Mouse (Mus musculus): ENCODE measurements around the gene Angptl4.
A peak's percentile ranks its signal among the peaks of the same experiment; 100 is the strongest.

Gene Angptl4

DNA sequence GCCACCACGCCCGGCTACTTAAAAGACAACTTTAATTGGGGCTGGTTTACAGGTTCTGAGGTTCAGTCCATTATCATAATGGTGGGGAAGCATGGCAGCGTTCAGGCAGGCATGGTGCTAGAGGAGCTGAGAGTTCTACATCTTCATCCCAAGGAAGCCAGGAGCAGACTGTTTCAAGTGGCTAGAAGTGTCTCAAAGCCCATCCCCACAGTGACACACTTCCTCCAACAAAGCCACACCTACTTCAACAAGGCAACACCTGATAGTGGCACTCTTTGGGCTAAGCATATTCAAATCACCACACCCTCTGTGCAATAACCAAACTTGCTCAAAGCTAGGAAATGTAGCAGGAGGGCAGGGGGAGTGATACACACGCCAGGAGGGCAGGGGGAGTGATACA lies 22.6 kb upstream of the Angptl4 start:
- no peak for DNase-seq

DNA sequence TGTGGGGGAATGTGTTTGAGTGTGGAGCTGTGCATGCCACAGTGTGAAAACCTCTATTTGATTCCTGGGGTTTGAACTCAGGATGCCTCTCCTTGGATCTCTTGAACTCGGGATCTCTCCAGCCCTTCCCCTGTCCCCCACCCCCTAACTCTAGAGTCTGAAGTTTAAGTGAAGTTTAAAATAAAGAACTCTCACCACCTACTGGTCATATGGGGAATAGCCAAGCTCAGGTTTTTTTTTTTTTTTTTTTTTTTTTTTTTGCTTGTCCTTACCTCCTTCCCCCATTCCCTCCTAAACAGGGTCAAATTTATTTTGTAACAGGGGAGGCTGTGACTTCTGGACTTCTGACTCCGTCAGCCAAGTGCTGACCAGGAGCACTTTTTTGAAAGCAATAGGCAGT lies 20.6 kb upstream of the Angptl4 start:
- no peak for DNase-seq

DNA sequence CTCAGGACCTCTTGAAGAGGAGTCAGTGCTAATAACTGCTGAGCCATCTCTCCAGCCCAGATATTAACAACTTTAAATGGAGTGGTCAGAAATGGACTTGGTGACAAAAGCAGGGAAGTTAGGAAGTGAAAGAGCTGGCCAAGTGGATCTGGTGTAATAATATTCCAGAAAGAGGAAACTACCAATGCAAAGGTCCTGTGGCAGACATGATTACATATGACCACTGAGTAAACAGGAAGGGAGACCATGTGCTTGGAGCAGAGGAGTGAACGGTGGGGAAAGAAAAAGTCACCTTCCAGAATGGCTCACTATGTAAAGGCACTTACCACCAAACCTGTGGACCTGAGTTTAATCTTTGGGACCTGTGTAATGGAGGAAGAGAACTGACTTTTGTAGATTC lies 17.6 kb upstream of the Angptl4 start:
- no peak for DNase-seq

DNA sequence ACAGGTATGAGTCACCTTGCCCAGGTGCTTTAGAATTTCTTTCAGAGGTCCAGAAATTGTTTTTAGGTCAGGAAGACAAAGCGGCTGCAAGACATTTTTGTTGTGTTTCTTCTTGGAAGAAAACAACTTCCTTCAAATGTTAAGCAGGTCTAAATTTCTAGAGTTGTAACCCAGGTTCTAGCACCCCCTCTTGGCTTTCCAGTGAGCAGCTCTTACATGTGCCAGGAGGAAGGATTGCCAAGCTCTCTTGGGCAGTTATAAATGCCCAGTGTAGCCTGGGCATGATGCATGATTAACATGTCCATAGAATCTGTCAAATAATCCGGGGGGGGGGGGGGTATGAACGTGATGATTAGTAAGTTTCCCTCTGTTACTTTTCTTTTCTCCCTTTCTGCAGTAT lies 16.7 kb upstream of the Angptl4 start:
- no peak for DNase-seq

DNA sequence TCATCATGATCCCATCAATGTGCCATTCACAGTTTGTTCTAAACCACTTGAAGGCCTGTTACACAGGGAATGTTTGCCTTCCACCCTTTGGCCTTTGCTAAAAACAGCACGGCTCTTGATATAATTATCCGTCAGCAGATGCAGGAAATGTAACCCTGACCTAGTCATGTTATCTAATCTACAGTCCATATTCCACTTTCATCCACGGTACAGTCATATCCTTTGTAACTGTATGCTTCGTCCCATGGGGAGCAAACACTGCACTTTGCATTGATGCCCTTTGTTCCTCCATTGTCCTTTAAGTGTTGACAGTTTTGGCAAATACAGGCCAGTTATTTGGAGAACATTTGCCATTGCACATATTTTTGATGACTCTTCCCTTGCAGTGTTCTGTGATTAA lies 7.1 kb upstream of the Angptl4 start:
- DNase-seq, result no peak

DNA sequence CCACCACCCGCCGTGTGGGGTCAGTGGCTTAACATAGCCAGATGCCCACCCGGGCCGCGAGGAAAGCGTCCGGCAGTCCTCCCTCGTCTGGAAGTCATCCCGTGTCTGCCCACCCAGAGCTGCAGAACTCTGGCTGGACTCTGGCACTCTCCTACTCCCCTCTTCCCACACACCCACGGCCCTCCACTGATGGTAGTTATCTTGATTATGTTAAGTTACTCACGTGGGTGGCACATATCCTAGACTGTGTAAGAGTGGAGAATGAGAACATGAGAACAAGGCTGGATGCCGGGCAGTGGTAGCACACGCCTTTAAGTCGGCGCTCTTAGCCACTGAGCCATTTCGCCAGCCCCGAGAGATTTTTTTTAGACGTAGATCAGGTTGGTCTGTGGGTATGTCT lies 4.7 kb upstream of the Angptl4 start:
- no peak for DNase-seq

DNA sequence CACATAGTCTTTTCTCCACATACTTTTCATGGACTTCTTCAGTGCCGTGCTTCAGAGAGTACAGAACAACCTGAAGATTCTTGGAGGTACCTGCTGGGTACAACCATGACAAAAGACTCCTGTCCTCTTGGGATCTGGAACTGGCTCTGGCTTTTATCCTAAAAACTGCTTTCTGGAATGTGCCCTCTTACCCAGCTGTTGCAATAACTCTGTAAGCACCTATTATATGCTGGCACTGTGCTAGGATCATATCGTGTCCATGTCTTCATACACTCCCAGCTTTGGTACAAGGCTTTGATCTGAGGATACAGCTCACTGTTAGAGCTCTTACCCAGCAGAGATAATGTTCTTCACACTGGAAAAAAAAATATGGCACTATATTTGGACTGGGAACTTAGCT lies 3.3 kb upstream of the Angptl4 start:
- DNase-seq, result no peak

DNA sequence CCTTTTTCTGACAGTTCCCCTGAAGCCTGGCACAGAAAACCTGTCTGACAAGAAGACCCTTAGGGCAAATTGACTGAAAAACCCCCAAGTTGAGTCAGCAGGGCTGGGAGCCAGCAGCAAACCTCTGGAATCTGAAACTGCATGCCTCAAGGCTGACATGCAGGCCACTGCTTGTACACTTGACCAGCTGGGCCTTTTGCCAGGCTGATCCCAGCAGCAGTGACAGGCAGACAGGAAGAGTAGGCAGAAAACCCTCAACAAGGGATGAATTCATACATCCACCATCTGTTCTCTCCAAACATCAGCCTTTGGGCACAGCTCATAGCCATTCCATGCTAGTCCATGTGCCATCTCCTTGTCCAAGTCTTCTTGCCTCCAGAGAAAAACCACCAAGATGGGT lies 1.8 kb upstream of the Angptl4 start:
- DNase-seq, result no peak

DNA sequence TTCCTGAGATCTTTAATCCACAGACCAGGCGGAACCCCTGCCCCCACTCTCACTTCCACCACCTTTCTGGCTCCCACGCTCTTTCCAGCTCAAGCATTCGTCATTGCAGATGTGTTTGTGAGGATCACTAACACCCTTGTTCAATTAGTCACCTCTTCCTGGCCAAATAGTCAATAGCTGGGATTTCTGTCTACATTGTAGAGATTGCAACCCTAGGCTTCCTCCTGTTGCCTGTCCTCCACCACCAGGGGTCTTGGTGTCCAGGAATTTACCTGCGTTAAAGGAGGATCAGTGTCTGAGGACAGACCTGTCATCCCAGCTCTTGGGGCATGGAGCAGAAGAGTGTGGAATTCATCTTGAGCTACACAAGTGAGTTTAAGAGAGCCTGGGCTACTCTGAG lies 437 bp upstream of the Angptl4 start:
- DNase-seq, result no peak

DNA sequence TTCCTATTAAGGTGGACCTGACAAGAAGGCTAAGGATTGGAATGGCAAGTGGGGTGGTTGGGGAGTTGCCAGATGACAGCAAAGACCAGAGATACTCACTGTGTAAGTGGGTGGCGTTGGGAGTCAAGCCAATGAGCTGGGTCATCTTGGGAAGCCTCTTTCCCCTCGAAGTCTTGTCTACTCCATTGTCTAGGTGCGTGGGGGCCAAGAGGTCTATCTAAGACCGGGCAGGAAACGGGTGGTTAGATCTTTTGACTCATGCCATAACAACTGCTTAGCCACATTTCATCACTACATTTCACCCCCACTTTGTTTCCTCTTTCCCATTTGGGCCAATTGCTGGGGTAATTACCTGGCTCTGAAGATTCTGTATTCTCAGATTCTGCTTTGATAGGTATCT lies 1.2 kb downstream of the Angptl4 start:
- DNase-seq, result no peak

DNA sequence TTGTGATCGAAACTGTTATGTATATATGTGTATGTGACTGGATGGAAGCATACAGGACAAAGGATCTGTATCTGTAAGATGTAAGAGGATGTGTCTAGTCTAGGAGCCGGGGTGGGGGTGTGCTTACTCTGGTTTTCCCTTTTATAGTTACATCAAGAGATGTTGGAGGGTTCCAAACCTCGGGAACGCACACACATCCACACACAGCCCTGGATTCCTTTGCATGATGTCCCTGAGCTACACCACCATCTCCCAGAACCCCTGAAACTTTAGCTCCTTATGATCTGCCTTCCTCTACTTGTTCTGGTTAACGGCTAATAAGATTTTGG lies 1.7 kb downstream of the Angptl4 start:
- no peak for DNase-seq

DNA sequence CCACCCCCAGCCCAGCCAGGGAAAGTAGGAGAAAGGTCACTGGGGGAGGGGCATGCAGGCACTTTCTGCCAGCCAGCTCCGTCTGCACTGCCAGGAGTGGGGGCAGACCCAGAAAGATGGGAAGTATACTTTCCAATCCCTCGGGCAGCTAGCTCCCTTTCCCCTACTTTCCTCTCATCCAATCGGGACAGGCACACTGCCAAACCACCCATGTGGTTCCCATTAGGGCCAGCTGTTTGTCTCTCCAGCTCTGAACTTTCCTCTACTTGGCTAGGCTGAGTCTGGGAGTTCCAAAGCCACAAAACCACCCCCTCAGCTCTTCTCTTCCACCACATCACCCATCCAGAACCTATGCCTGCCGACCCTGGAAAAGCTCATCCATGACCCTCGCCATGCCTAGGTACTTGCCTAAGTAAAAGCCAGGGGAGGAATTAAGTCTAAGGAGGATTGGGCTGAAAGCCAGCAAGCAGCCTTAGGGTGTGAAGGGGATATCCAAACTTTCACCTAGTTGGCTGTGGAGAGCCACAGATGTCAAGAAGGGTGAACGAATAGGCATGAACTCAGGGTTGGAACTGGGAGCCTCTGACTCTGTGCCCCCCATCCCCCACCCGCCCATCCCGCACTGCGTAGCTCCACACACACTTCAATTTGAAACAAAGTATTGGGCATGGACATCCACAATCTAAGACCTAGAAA lies 2.2 kb downstream of the Angptl4 start:
- DNase-seq, result peak; percentile 58

DNA sequence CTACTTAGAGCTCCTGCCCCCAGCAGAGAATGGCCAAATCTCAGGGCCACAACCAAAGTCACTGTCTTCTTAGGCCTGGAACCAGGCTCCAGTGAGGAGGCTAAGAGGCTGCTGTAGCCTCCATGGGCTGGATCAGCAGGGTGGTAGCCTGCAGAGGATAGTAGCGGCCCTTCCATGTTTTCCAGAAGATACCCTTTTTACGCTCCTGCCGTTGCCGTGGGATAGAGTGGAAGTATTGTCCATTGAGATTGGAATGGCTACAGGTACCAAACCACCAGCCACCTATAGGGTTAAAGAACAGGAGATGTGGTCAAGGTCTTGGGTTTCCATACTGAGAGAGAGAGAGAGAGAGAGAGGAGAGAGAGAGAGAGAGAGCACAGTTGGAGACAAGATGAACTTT lies 6.3 kb downstream of the Angptl4 start:
- DNase-seq, result no peak

DNA sequence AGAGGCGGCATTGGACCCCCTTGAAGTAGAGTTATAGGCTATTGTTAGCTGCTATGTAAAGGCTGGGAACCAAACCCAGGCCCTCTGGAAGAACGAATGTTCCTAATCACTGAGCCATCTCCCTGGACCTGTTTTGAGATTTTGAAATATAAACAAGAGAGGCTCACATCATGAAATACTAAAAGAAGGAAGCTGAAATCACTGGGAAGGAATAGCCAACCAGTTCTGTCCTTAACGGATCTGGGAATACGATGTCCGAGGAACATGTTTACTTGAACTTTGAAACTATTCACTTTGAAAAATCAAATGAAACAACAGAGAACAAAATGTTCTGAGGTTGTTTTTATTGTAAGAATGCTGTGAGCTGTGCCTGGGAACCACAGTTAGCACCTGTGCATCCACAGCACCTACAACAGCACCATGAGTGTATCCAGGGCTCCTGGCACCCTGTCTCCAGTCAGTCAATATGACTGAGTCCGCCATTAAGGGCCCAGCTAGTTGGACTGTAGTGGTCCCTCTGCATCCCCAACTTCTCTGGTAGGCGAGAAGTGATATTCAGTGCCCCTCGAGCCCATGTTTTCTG lies 7.0 kb downstream of the Angptl4 start:
- no peak for DNase-seq

DNA sequence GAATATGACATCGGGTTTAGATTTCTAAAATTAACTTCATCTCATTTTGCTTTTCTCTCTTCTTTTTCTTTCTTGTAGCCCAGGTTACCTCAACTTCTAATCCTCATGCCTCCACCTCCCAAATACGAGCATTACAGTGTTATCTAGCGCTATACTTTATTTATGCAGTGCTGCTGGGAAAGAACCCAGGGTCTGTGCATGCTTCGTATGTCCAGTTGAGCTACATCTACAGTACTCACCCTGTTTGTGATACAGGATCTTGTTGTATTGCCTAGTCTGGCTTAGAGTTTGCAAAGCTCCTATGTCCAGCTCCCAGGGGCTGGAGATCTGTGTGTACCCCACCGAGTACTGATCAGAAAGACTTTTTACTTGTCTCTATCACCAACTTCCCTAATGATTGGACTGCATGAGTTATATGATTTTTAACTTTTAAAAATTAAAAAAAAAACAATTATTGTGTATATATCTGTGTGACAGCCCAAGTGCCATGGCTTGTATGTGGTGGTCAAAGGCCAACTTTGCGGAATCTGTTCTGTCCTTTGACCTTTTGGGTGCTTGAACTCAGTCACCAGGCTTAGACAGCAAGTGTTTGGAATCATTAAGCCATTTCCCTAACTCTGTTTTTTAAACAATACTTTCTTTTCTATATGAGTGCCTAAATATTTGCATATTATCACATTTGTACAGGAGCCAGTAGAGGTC lies 7.6 kb downstream of the Angptl4 start:
- no peak for DNase-seq

DNA sequence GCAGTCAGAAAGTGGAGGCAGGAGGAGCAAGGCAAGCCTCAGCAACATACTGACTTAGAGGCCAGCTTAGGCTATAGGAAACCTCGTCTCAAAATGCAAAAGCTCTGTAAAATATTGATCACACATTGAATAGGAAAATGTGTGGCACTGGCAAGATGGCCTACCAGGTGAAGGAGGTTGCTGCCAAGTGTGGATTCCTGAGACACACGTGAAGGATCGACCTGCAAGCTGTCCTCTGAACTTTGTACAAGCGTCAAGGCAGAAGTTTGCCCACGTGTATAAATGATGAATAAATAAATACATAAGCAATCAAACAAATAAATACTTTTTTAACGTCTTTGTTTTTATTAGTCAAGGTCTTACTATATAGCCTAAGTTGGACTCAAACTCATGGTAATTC lies 8.2 kb downstream of the Angptl4 start:
- no peak for DNase-seq

DNA sequence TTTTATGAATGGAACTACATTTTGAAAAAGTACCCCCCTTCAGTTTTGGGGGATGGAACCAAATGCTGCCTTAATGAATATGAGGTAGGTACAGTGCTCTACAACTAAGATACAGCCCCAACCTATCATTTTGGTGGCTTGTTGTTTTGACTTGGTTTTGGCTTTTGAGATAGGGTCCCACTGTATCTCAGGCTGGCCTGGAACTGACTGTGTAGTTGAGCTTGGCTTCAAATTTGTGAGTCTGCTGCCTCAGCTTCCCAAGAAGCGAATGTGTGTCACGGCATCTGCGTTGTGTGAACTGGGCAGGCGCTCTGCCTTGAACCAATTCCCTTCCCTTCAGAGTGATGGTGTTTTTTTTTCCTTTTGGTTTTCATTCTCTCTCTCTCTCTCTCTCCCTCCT lies 10.0 kb downstream of the Angptl4 start:
- DNase-seq, result no peak

DNA sequence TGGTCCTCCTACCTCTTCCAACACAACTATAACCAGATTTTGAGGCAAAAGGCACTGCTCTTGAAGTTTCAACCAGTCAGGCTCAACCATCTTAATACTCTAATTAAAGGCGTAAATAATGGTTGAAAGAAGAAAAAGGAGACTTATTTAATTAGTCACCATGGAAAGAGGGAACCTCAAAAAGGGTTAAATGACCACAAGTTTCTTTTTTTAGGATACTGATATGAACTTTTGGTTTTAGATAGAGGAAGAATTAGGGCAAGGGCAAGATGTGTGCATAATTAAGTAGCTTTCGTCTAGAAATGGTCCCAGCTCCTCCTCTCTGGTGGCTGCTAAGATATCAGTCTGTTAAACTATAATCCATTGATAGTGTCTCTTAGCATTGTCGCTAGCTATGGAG lies 15.2 kb downstream of the Angptl4 start:
- no peak for DNase-seq

DNA sequence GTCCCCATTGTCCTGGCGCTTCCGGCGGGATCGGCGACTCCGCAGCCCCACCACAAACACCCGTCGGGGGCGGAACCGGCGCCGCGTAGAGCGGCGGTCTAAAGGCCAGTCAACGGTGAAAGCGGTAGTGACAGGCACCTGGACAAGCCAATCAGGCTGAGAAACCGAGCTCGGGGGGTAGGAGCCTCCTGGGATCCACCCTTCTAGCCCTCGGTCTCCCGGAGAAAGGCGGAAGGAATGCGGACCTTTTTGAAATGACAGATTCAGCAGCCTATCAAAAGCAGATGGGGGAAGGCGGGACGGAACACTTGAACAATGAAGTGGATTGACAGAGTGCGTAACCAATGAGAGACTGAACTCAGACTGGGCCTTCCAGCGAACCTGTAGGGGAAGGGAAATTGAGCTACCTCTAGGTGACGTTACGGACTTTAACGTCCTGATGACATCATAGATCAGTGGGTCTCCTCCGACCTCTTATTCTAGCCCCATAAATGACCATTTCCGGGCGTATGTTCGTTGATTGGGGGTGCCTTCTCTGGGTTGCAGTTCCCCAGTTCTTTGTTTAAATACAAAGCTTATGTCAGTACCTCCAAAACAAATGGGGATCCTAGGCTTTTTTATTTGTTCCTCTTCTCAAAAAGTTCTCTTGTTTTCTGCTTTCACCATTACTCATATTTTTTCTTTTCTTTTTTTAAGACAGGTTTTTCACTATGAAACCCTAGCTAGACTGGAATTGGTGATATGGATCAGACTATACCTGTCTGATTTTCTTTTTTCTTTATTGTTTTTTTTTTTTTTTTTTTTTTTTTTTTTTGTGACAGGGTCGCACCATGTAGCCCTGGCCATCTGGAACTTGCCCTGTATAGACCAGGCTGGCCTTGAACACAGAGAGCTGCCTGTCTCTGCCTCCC lies 21.1 kb downstream of the Angptl4 start, which contains the start of gene Rab11b:
Gene Rab11b (minus strand): TSS at position 276 of the 911 bp plus-strand sequence.
- DNase-seq, result peak; percentile 100

DNA sequence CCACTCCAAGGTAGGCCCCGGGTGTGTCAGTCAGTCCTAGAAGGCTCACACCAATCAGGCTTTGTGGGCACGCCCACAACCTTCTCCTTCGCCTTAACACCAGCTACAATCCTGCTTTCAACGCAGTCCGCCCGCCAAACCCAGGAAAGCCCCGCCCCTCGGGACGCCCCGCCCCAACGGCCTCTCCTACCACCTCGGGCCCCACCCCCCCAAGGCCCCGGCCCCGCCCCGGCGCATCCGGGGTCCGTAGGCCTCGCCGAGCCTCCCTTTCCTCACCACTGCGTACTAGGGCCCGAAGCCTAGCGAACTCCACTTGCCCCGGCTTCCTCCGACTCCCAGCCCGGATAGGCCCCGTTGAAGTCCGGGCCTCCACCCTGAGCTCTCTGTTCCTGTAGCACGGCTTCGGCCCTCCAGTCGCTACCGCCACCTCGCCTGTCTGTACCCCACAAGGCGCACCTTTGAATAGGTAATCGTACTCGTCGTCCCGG lies 21.8 kb downstream of the Angptl4 start:
- peak; percentile 88 for DNase-seq

DNA sequence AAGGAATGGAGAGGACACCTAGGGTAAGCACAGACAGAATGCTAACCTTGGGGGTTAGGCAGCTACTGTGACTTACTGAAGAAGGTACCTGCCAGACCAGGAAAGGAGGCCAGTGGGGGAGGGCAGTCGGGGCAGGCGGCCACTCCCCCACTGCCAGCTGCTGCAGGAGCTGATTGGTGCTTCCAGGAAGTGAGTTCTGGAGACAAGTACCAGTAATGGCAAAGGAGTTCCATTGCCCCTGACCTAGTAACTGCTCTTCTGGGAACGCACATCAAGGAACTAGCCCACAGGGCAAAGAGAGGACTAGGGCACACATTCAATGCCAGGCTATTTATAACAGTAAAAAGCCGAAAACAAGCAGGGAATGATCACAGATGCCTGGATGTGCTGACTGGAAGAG lies 24.4 kb downstream of the Angptl4 start:
- peak; percentile 42 for DNase-seq

DNA sequence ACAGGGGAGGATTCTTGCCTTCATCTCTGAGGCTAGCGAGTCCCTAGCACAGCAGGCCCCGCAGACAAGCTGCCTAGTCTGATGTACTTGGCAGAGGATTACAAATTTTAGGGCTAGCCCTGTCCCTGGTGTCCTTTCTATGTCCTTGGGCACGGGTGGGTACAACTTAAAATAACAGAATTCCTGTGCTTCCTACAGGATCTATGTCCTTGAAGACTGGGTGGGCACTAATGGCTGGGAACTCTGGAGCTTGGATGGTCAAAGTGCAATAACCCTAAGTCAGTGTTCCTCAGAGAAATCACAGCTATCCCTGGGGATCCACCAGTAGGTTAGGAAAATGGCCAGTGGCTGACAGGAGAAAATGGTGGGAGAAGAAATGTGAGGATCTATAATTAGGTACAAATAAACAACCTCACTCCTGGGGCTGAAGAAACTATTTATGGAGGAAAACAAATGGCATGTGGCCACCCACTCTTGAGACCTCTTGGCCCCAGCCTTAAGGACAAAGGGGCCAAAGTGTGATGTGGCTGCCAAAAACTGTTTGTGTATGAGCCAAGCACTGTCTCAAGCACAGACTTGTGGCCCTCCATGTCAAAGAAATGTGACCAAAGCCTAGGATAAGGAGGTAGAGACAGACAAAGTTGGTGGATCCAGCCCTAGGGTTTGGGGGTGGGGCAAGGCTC lies 25.4 kb downstream of the Angptl4 start:
- peak; percentile 27 for DNase-seq

Measured in cerebellum, adult 11-12 months (tissue).